Mouse (Mus musculus) lung, postnatal 0 days (tissue): ENCODE data around the gene Yeats2. TPM values are rescaled to one million over a fixed set of nuclear protein-coding genes. Genes with fewer than 3 reads are reported as not detected.

ENCODE experiments used
- ATAC-seq: fragments of 200-750 bp; cut with Nextera tagmentation; 2 replicates; pipeline ENCODE4 v1.8.0; 2017; ENCODE audit warnings: moderate library complexity
- DNase-seq: peaks from one replicate; pipeline ENCODE4 v3.0.0-alpha.2; 2016; ENCODE audit warnings: low spot score
- H3K27ac ChIP-seq: fragments of 300-500 bp; sonication (generic); 2 replicates; pipeline ENCODE4 v1.5.1; 2014; ENCODE audit warnings: antibody characterized with exemption, mild to moderate bottlenecking, low read length, mixed read lengths
- H3K27me3 ChIP-seq: fragments of 300-500 bp; sonication (generic); replicated peaks from 2 replicates; pipeline ENCODE4 v1.6.1; 2014; ENCODE audit warnings: low read length, mixed read lengths; ENCODE audit not compliant: insufficient read depth
- H3K36me3 ChIP-seq: fragments of 300-500 bp; sonication (generic); 2 replicates; pipeline ENCODE4 v1.6.1; 2014; ENCODE audit warnings: low read length, mixed read lengths; ENCODE audit not compliant: insufficient read depth
- H3K4me1 ChIP-seq: fragments of 300-500 bp; sonication (generic); 2 replicates; pipeline ENCODE4 v1.6.1; 2014; ENCODE audit warnings: antibody characterized with exemption, low read depth, low read length, mixed read lengths; ENCODE audit not compliant: insufficient read depth
- H3K4me2 ChIP-seq: fragments of 300-500 bp; sonication (generic); replicated peaks from 2 replicates; pipeline ENCODE4 v1.6.1; 2014; ENCODE audit warnings: low read depth, mild to moderate bottlenecking, low read length, moderate library complexity, mixed read lengths
- H3K4me3 ChIP-seq: fragments of 300-500 bp; sonication (generic); 2 replicates; pipeline ENCODE4 v1.5.1; 2014; ENCODE audit warnings: low read depth, low read length
- H3K9ac ChIP-seq: fragments of 300-500 bp; sonication (generic); replicated peaks from 2 replicates; pipeline ENCODE4 v1.6.1; 2014; ENCODE audit warnings: low read depth, mild to moderate bottlenecking
- H3K9me3 ChIP-seq: fragments of 300-500 bp; sonication (generic); 2 replicates; pipeline ENCODE4 v1.6.1; 2016; ENCODE audit warnings: low read length, mixed read lengths
- CTCF ChIP-seq: IDR thresholded peaks from 2 replicates; pipeline ENCODE4 v1.5.1; 2016; ENCODE audit warnings: antibody characterized with exemption, mild to moderate bottlenecking
- EP300 ChIP-seq: IDR thresholded peaks from 2 replicates; pipeline ENCODE4 v1.6.1; 2016; ENCODE audit warnings: antibody characterized with exemption, mild to moderate bottlenecking, control low read depth
- WGBS: fragments of 180-500 bp; shearing (Covaris S2); extraction: QIAGEN DNeasy Blood & Tissue Kit; methylation state at CpG from one replicate; pipeline ENCODE4 v1.1.7; 2014; 5-methylcytosine and 5-hydroxymethylcytosine counted together
- polyA plus RNA-seq: library from polyadenylated mRNA; unstranded; fragments of >200 nt; fragmentation: Nextera tagmentation; extraction: Ambion mirVana; gene quantifications from 2 replicates; pipeline ENCODE4 v1.2.1, GENCODE M21; 2015

Yeats2 gene
- polyA plus RNA-seq, 1 experiment from 2014 or later, result 6.4 TPM

DNA sequence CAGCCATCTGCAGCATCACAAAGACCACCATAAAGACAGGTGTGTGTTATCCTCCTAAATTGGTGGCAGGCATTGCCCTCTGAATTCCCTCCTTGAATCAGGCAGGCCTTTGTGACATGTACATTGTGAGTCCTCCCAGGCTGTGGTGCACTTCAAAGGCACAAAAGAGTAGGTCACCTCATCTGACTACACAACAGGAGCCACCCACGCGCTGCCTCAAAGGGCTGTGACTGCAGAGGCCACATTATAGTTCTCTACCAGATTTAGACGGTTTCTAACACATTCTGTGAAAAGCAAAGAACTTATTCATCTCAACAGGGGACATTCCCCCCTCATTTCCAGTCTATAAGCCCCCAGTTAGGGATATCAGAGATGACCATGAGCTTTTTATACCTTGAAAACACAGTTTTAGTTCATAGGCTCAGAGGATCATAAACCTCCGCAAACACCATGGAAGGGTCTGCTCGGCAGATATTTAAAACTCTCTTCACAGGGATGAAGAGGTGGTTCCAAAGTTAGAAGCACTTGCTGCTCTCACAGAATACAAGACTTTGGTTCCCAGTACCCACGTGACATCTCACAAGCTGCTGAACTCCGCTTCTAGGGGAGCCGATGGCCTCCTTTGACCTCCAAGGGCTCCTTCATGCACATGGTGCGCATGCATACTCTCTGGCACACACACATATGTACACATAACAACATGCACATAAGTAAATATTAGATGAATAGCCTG, 107.7 kb downstream of the Yeats2 start:
- H3K4me2 ChIP-seq, result no peak overlapping the region
- no peak for DNase-seq
- H3K9me3 ChIP-seq, result no peaks in the 10 kb centered on the region
- H3K4me1 ChIP-seq, result no peaks in the 10 kb centered on the region
- no peak overlapping the region for H3K9ac ChIP-seq
- H3K27ac ChIP-seq, result no peak overlapping the region
- H3K36me3 ChIP-seq, result no peaks in the 10 kb centered on the region
- H3K4me3 ChIP-seq, result no peak overlapping the region
- WGBS, result 80% methylated on average over 9 of the region's 9 CpGs
- no peak for TF ChIP-seq EP300
- TF ChIP-seq CTCF, result no peak
- H3K27me3 ChIP-seq, result no peaks in the 10 kb centered on the region
- ATAC-seq, result no peak

GRCm38 (mm10) chr16:20257926-20258325, 117.1 kb downstream of the Yeats2 start:
- H3K4me1 ChIP-seq, result no peaks in the 10 kb centered on the region
- H3K36me3 ChIP-seq, result no peaks in the 10 kb centered on the region
- H3K4me2 ChIP-seq, result no peak overlapping the region
- TF ChIP-seq CTCF (no peak), EP300 (no peak)
- no peak overlapping the region for H3K9ac ChIP-seq
- H3K27me3 ChIP-seq, result no peaks in the 10 kb centered on the region
- WGBS, result 71% methylated on average over 5 of the region's 5 CpGs
- no peak for ATAC-seq
- no peak for DNase-seq
- H3K9me3 ChIP-seq, result no peaks in the 10 kb centered on the region
- no peak overlapping the region for H3K4me3 ChIP-seq
- no peak overlapping the region for H3K27ac ChIP-seq

GRCm38 (mm10) chr16:20265089-20265488, 124.2 kb downstream of the Yeats2 start:
- TF ChIP-seq CTCF (no peak), EP300 (no peak)
- 65% methylated on average over 7 of the region's 7 CpGs for WGBS
- DNase-seq (no peak), ATAC-seq (no peak)
- Histone ChIP-seq H3K27me3 (no peaks in the 10 kb centered on the region), H3K4me1 (no peaks in the 10 kb centered on the region), H3K4me3 (no peak overlapping the region), H3K9me3 (no peaks in the 10 kb centered on the region), H3K9ac (no peak overlapping the region), H3K4me2 (no peak overlapping the region), H3K27ac (no peak overlapping the region), H3K36me3 (no peaks in the 10 kb centered on the region)

- Histone ChIP-seq H3K4me3 (no peak overlapping the region), H3K27ac (no peak overlapping the region), H3K9ac (no peak overlapping the region), H3K36me3 (no peaks in the 10 kb centered on the region), H3K4me2 (no peak overlapping the region), H3K4me1 (no peaks in the 10 kb centered on the region), H3K9me3 (no peaks in the 10 kb centered on the region), H3K27me3 (no peaks in the 10 kb centered on the region)
- DNase-seq, result no peak
- TF ChIP-seq EP300 (no peak), CTCF (no peak)
- no peak for ATAC-seq
- 65% methylated on average over 4 of the region's 4 CpGs for WGBS
Measured at GRCm38 (mm10) chr16:20271339-20271738, 130.5 kb downstream of the Yeats2 start.

GRCm38 (mm10) chr16:20272994-20273393, 132.1 kb downstream of the Yeats2 start:
- no peak for TF ChIP-seq EP300
- no peaks in the 10 kb centered on the region for H3K27me3 ChIP-seq
- ATAC-seq, result no peak
- H3K9me3 ChIP-seq, result no peaks in the 10 kb centered on the region
- H3K4me3 ChIP-seq, result no peak overlapping the region
- no peak overlapping the region for H3K9ac ChIP-seq
- 11% methylated on average over 3 of the region's 3 CpGs for WGBS
- no peak for DNase-seq
- no peak overlapping the region for H3K4me2 ChIP-seq
- no peak overlapping the region for H3K27ac ChIP-seq
- H3K4me1 ChIP-seq, result no peaks in the 10 kb centered on the region
- no peaks in the 10 kb centered on the region for H3K36me3 ChIP-seq

DNA sequence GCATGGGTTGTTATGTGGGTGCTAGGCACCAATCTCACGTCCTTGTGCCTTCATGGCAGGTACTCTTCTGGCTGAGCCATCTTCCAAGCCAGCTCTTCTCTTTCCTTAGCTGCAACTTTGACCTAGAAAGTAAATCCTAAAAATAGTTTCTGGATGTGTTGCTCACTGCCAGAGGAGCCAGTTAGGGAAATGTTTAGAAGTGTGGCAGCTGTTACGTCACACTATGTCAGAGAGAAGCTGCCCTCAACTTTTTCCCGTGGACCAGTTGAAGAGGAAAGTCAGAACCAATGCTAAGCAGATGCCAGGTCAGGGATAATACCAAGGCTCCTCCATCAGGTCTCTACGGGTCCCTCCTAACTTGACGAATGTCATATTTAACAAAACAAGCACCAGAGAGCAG, 138.5 kb downstream of the Yeats2 start:
- DNase-seq, result no peak
- 77% methylated on average over 5 of the region's 5 CpGs for WGBS

DNA sequence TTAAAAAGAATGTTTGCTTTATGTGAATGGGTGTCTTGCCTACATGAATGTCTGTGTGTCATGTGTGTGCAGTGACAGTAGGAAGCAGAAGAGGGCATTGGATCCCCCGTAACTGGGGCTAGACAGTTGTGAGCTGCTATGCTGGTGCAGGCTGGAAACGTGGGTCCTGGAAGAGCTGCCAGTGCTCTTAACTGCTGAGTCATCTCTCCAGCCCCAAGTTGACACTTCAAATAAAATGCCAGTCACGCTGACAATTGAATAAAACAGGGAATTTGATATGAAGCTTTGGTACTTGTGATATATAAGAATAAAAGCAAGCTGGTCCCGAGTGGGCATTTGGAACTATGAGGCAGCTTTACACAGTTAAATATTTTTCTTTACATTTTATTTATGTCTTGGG, 139.4 kb downstream of the Yeats2 start:
- WGBS, result 64% methylated on average over 4 of the region's 4 CpGs
- Histone ChIP-seq H3K4me3 (no peak overlapping the region), H3K4me1 (no peaks in the 10 kb centered on the region), H3K36me3 (peaks cover 34% of the 10 kb centered on the region), H3K9ac (no peak overlapping the region), H3K27ac (no peak overlapping the region), H3K9me3 (no peaks in the 10 kb centered on the region), H3K27me3 (no peaks in the 10 kb centered on the region), H3K4me2 (no peak overlapping the region)
- TF ChIP-seq CTCF (no peak), EP300 (no peak)
- ATAC-seq, result no peak
- no peak for DNase-seq

More for the DNA sequence above, 138.5 kb downstream of the Yeats2 start:
- Histone ChIP-seq H3K27me3 (no peaks in the 10 kb centered on the region), H3K27ac (no peak overlapping the region), H3K4me1 (no peaks in the 10 kb centered on the region), H3K9ac (no peak overlapping the region), H3K4me2 (no peak overlapping the region), H3K36me3 (peaks cover 30% of the 10 kb centered on the region), H3K9me3 (no peaks in the 10 kb centered on the region), H3K4me3 (no peak overlapping the region)
- ATAC-seq, result no peak
- TF ChIP-seq EP300 (no peak), CTCF (no peak)

Other genes starting within 250 kb of the Yeats2 start
- gene Klhl6, start 158.0 kb upstream of the Yeats2 start, polyA plus RNA-seq, result 7.7 and 10.0 TPM in 2 replicates
- gene Klhl24, start 43.5 kb upstream of the Yeats2 start, polyA plus RNA-seq, result 49.7 and 58.7 TPM in 2 replicates
- gene Map6d1, start 100.3 kb downstream of the Yeats2 start, polyA plus RNA-seq, result 0.07 and 0.14 TPM in 2 replicates
- gene Parl, start 161.3 kb downstream of the Yeats2 start, polyA plus RNA-seq, result 69.5 and 73.3 TPM in 2 replicates
- gene Cyp2ab1, start 184.3 kb downstream of the Yeats2 start, polyA plus RNA-seq, result 0.29 and 0.51 TPM in 2 replicates